Mouse (Mus musculus) embryonic facial prominence, embryonic 13.5 days (tissue): ENCODE data around the gene Cdc27. TPM values are rescaled to one million over a fixed set of nuclear protein-coding genes. Genes with fewer than 3 reads are reported as not detected.

ENCODE experiments used
- ATAC-seq: fragments of 200-750 bp; cut with Nextera tagmentation; 2 replicates; pipeline ENCODE4 v1.8.0; 2017; ENCODE audit warnings: low read depth; ENCODE audit not compliant: insufficient number of reproducible peaks, insufficient read depth, low FRiP score, low TSS enrichment
- H3K27ac ChIP-seq: fragments of 300-500 bp; sonication (generic); 2 replicates; pipeline ENCODE4 v1.5.1; 2015; ENCODE audit warnings: moderate library complexity, mild to moderate bottlenecking, inconsistent platforms
- H3K27me3 ChIP-seq: fragments of 300-500 bp; sonication (generic); 2 replicates; pipeline ENCODE4 v1.6.1; 2015; ENCODE audit warnings: mild to moderate bottlenecking, inconsistent platforms
- H3K36me3 ChIP-seq: fragments of 300-500 bp; sonication (generic); 2 replicates; pipeline ENCODE4 v1.6.1; 2015; ENCODE audit warnings: mild to moderate bottlenecking, inconsistent platforms
- H3K4me1 ChIP-seq: fragments of 300-500 bp; sonication (generic); 2 replicates; pipeline ENCODE4 v1.6.1; 2015; ENCODE audit warnings: inconsistent platforms
- H3K4me2 ChIP-seq: fragments of 300-500 bp; sonication (generic); 2 replicates; pipeline ENCODE4 v1.6.1; 2015; ENCODE audit warnings: moderate library complexity, mild to moderate bottlenecking, inconsistent platforms
- H3K4me3 ChIP-seq: fragments of 300-500 bp; sonication (generic); 2 replicates; pipeline ENCODE4 v1.5.1; 2015; ENCODE audit warnings: mild to moderate bottlenecking, inconsistent platforms
- H3K9ac ChIP-seq: fragments of 300-500 bp; sonication (generic); 2 replicates; pipeline ENCODE4 v1.6.1; 2015; ENCODE audit warnings: mild to moderate bottlenecking, inconsistent platforms
- H3K9me3 ChIP-seq: fragments of 300-500 bp; sonication (generic); 2 replicates; pipeline ENCODE4 v1.6.1; 2016; ENCODE audit warnings: inconsistent platforms
- WGBS: fragments of 180-500 bp; shearing (Covaris S2); methylation state at CpG from one replicate; pipeline ENCODE4 v1.1.7; 2015; ENCODE audit warnings: mixed read lengths; 5-methylcytosine and 5-hydroxymethylcytosine counted together
- polyA plus RNA-seq: library from polyadenylated mRNA; unstranded; fragments of >200 nt; fragmentation: Nextera tagmentation; extraction: Ambion mirVana; gene quantifications from 2 replicates; pipeline ENCODE4 v1.2.1, GENCODE M21; 2015

The Cdc27 gene
- 45.4 and 57.1 TPM in 2 replicates for polyA plus RNA-seq

DNA sequence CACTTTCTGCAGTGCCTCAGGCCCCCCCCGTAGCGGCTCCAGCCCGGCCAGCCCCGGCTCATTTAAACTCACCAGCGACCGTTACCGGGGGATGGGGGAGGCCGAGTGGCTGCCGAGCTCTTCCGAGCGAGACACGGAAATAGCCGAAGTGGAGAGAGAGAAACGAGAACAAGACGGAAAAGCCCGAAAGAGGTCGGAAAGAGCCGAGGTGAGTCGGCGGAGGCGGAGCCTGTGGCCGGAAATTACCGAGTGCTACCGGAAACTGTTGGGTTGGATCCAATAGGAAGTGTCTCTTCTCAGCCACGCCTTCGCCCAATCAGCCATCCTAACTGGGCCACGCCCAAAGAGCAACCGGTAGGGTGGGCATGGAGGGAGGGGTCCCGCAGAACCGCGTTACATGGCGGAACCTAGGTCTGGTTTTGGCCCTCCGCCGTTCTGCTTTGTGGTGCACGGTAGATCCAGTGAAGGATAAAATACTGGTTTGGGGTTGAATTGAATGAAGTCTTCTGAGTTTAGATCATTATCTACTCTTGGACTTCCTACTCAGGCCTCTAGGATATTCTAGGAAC is at the start of gene Cdc27, which contains the start of gene Myl4:
TSS of gene Cdc27 (minus strand) at position 215 of the 569 bp plus-strand sequence.
TSS of gene Myl4 (plus strand) at position 258 of the 569 bp plus-strand sequence.
- peaks cover 13% of the 10 kb centered on the region; the same call in 1 of the 2 replicates for H3K4me1 ChIP-seq
- H3K27ac ChIP-seq, result peak within 1 kb of the TSS; percentile 93
- 0 out of 2 replicates have a peak, but pooled peaks cover 4% of the 10 kb centered on the region for H3K36me3 ChIP-seq
- under 1% methylated on average over 35 of the region's 35 CpGs for WGBS
- H3K27me3 ChIP-seq, result no peaks in the 10 kb centered on the region
- peak; percentile 92 for ATAC-seq
- H3K9ac ChIP-seq, result peak within 1 kb of the TSS; percentile 100
- peak within 1 kb of the TSS; percentile 88 for H3K4me3 ChIP-seq
- H3K4me2 ChIP-seq, result peak within 1 kb of the TSS; percentile 71
- H3K9me3 ChIP-seq, result no peaks in the 10 kb centered on the region

DNA sequence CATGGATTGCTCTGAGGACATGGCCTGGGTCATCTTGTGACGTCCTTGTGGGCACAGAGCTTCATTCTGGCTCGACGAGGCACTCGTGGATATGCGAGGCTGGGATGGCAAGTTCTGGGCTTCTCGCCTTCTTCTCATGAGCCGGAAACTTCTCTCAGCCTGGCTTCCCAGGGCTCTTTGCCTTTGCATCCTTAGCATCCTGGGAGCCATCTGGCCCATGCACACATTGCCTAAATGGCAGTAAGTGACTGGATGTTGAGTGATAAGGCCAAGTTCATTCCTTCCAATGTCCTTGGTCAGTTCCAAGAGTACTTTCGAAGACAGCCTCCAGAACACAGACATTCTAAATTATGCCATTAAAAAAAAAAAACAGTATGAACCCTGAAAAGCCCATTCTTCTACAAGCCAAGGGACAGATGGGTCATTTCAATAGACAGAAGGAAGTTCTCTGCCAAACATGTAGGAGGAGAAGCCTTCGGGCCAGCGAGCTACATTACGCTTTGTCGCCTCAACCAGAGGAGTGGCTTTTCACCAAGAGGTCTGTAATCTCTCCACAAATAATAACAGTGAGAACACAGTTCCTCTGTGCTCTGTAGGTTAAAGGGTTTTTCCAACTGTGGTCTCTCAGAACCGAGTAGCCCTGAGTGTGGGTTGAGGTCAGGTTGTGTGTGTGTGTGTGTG is 49.0 kb upstream of the Cdc27 start:
- Histone ChIP-seq H3K9me3 (no peaks in the 10 kb centered on the region), H3K4me1 (peaks cover 11% of the 10 kb centered on the region), H3K36me3 (no peaks in the 10 kb centered on the region), H3K4me3 (no peak overlapping the region), H3K9ac (no peak overlapping the region), H3K27ac (no peak overlapping the region), H3K27me3 (no peaks in the 10 kb centered on the region), H3K4me2 (no peak overlapping the region)
- no peak for ATAC-seq
- 89% methylated on average over 13 of the region's 13 CpGs for whole genome bisulfite sequencing

DNA sequence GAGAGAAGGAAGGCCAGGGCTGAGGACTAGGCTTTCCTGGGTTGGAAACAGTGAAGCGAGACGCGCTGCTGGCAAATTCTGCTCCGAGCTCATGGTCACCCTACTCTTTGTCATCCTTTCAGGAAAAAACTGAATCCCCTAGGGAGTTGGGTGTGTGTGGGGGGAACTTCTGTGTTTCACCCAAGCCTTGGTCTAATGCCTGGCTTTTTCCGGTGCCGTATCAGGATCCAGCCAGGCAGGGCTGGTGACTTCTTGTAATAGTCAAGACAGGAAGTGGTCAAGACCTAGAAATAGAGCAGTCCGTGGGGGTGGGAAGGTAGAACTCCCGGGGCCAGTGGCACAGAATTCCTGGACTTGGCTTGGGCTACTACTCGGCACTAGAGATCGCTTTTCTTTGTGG is 45.9 kb upstream of the Cdc27 start:
- H3K36me3 ChIP-seq, result no peaks in the 10 kb centered on the region
- H3K27me3 ChIP-seq, result no peaks in the 10 kb centered on the region
- WGBS, result 80% methylated on average over 10 of the region's 10 CpGs
- no peak for ATAC-seq
- no peak overlapping the region for H3K9ac ChIP-seq
- no peak overlapping the region for H3K4me3 ChIP-seq
- H3K4me2 ChIP-seq, result no peak overlapping the region
- no peaks in the 10 kb centered on the region for H3K9me3 ChIP-seq
- peaks cover 11% of the 10 kb centered on the region for H3K4me1 ChIP-seq
- H3K27ac ChIP-seq, result 0 out of 2 replicates have a peak overlapping the region, but pooled peaks have one; percentile 39

- 49% methylated on average over 13 of the region's 13 CpGs for WGBS
- Histone ChIP-seq H3K4me1 (peaks cover 11% of the 10 kb centered on the region), H3K4me2 (no peak overlapping the region), H3K27me3 (no peaks in the 10 kb centered on the region), H3K9me3 (peaks cover 6% of the 10 kb centered on the region; the same call in 1 of the 2 replicates), H3K4me3 (no peak overlapping the region), H3K36me3 (no peaks in the 10 kb centered on the region), H3K9ac (no peak overlapping the region), H3K27ac (no peak overlapping the region)
- ATAC-seq, result no peak
Measured at GRCm38 (mm10) chr11:104592066-104592835, 41.8 kb upstream of the Cdc27 start.

GRCm38 (mm10) chr11:104590148-104590547 is 39.7 kb upstream of the Cdc27 start:
- Histone ChIP-seq H3K4me2 (no peak overlapping the region), H3K9ac (no peak overlapping the region), H3K27ac (no peak overlapping the region), H3K27me3 (no peaks in the 10 kb centered on the region), H3K9me3 (peaks cover 6% of the 10 kb centered on the region; the same call in 1 of the 2 replicates), H3K4me3 (no peak overlapping the region), H3K4me1 (peaks cover under 1% of the 10 kb centered on the region; the same call in 1 of the 2 replicates), H3K36me3 (no peaks in the 10 kb centered on the region)
- no peak for ATAC-seq
- WGBS, result 1% methylated on average over 8 of the region's 8 CpGs

- 67% methylated on average over 1 of the region's 1 CpGs for WGBS
- H3K9ac ChIP-seq, result no peak overlapping the region
- H3K4me2 ChIP-seq, result no peak overlapping the region
- peaks cover 6% of the 10 kb centered on the region; the same call in 1 of the 2 replicates for H3K9me3 ChIP-seq
- ATAC-seq, result no peak
- H3K27me3 ChIP-seq, result no peaks in the 10 kb centered on the region
- no peaks in the 10 kb centered on the region; the same call in 1 of the 2 replicates for H3K4me1 ChIP-seq
- H3K36me3 ChIP-seq, result no peaks in the 10 kb centered on the region
- H3K27ac ChIP-seq, result no peak overlapping the region
- no peak overlapping the region for H3K4me3 ChIP-seq
Measured at GRCm38 (mm10) chr11:104589570-104589969, 39.1 kb upstream of the Cdc27 start.

DNA sequence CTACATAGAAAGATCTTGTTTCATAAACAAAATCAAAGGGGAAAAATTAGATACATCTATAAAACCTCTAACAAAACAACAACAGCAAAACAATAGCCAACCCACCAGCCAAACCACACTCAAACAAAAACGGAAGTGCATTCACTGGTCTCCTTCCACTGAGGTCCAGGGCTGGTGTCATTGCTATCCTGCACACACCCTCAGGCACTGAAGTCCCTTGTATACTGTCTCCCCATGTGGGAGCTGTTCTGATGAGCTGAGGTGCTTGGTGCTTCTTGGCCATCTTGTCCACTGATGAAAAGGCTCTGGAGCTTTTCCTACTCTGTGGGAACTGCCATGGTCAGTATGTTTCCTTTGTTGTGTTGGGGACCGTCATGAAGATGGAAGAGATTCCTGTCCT is 38.1 kb upstream of the Cdc27 start:
- H3K27me3 ChIP-seq, result no peaks in the 10 kb centered on the region
- 92% methylated on average over 2 of the region's 2 CpGs for WGBS
- no peaks in the 10 kb centered on the region for H3K36me3 ChIP-seq
- H3K4me2 ChIP-seq, result no peak overlapping the region
- H3K9ac ChIP-seq, result no peak overlapping the region
- H3K4me3 ChIP-seq, result no peak overlapping the region
- no peak for ATAC-seq
- H3K27ac ChIP-seq, result no peak overlapping the region
- H3K9me3 ChIP-seq, result peaks cover 6% of the 10 kb centered on the region; the same call in 1 of the 2 replicates
- no peaks in the 10 kb centered on the region; the same call in 1 of the 2 replicates for H3K4me1 ChIP-seq

- H3K36me3 ChIP-seq, result no peaks in the 10 kb centered on the region
- no peaks in the 10 kb centered on the region for H3K27me3 ChIP-seq
- H3K9ac ChIP-seq, result no peak overlapping the region
- no peak overlapping the region for H3K27ac ChIP-seq
- H3K9me3 ChIP-seq, result peaks cover 6% of the 10 kb centered on the region; the same call in 1 of the 2 replicates
- no peak overlapping the region for H3K4me2 ChIP-seq
- no peak for ATAC-seq
- H3K4me1 ChIP-seq, result no peaks in the 10 kb centered on the region; the same call in 1 of the 2 replicates
- H3K4me3 ChIP-seq, result no peak overlapping the region
- 93% methylated on average over 9 of the region's 9 CpGs for WGBS
Measured at GRCm38 (mm10) chr11:104587904-104588303, 37.5 kb upstream of the Cdc27 start.

DNA sequence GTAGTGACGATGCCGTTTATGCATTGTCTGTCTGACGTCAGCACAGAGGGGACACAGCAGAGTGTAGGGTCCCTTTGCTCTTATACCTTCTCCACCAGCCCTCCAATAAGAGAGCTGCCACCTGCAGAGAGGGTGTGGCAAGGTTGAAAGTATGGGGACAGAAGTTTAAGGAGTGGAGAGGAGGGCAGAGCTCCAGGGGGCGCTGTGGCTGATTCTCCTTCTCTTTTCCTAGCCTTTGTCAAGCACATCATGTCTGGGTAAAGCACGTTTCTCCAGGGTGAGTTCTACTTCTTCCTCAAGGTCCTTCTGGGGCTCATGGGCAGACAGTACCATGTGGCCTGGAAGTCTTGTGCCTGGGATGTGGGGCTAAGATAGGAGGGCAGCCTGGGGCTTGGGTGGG is 35.1 kb upstream of the Cdc27 start:
- WGBS, result 74% methylated on average over 5 of the region's 5 CpGs
- no peak for ATAC-seq
- H3K27me3 ChIP-seq, result no peaks in the 10 kb centered on the region
- H3K9ac ChIP-seq, result no peak overlapping the region
- H3K4me1 ChIP-seq, result peaks cover 11% of the 10 kb centered on the region
- no peak overlapping the region for H3K27ac ChIP-seq
- H3K4me3 ChIP-seq, result no peak overlapping the region
- H3K36me3 ChIP-seq, result no peaks in the 10 kb centered on the region
- peaks cover 6% of the 10 kb centered on the region; the same call in 1 of the 2 replicates for H3K9me3 ChIP-seq
- no peak overlapping the region for H3K4me2 ChIP-seq

- H3K4me2 ChIP-seq, result no peak overlapping the region
- WGBS, result 65% methylated on average over 13 of the region's 13 CpGs
Measured at GRCm38 (mm10) chr11:104582630-104583364, 32.4 kb upstream of the Cdc27 start.

GRCm38 (mm10) chr11:104582308-104582606 is 31.8 kb upstream of the Cdc27 start:
- no peak overlapping the region for H3K4me3 ChIP-seq
- H3K27me3 ChIP-seq, result 0 out of 2 replicates have a peak, but pooled peaks cover 3% of the 10 kb centered on the region
- H3K27ac ChIP-seq, result no peak overlapping the region
- 84% methylated on average over 2 of the region's 2 CpGs for WGBS
- no peak overlapping the region for H3K4me2 ChIP-seq
- ATAC-seq, result no peak
- H3K36me3 ChIP-seq, result no peaks in the 10 kb centered on the region
- H3K4me1 ChIP-seq, result peaks cover 11% of the 10 kb centered on the region
- H3K9me3 ChIP-seq, result no peaks in the 10 kb centered on the region
- no peak overlapping the region for H3K9ac ChIP-seq

More at GRCm38 (mm10) chr11:104582630-104583364, 32.4 kb upstream of the Cdc27 start:
- Histone ChIP-seq H3K9me3 (no peaks in the 10 kb centered on the region), H3K4me3 (no peak overlapping the region), H3K36me3 (no peaks in the 10 kb centered on the region), H3K27ac (no peak overlapping the region), H3K4me1 (peaks cover 11% of the 10 kb centered on the region), H3K9ac (no peak overlapping the region), H3K27me3 (no peaks in the 10 kb centered on the region)
- ATAC-seq, result no peak
